Mouse (Mus musculus) heart, adult 2 months (tissue): ENCODE measurements around the gene Apba2.

Experiments
- CTCF ChIP-seq: fragments of 200-600 bp; IDR thresholded peaks from 2 replicates; pipeline ENCODE4 v1.8.1; 2022; ENCODE audit warnings: antibody characterized with exemption, mild to moderate bottlenecking, moderate library complexity
- EP300 ChIP-seq: fragments of 200-500 bp; IDR thresholded peaks from 2 replicates; pipeline ENCODE4 v1.6.1; 2011; ENCODE audit warnings: low read depth, low read length, control low read depth; ENCODE audit not compliant: insufficient read depth
- POLR2A ChIP-seq: fragments of 200-500 bp; IDR thresholded peaks from 2 replicates; pipeline ENCODE4 v1.6.1; 2011; ENCODE audit warnings: mild to moderate bottlenecking, low read depth, low read length, control low read depth; ENCODE audit not compliant: insufficient read depth

DNA sequence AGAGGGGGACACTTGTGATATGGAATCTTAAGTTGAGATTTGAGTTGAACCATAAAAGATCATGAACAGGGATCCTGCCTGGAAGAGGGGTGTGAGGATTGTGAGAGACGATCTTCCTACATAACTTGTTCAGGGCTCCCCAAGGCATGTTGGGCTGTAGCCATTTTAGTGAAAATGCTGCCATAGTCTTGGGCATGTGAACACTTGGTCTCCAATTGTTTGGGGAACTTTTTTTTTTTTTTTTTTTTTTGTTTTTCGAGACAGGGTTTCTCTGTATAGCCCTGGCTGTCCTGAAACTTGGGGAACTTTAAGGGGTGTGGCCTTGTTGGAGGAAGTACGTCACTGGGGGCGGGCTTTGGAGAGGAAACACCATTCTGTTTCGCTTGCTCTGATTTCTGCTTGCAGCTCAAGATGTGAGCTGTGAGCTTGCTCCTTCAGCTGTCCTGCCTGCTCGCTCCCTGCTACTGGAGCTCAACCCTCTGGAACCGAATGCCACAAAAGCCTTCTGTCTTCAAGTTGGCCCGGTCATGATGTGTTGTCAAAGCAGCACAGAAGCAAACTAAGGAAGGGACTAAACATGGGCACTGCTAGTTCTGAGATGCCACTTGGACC, 269.4 kb downstream of the Apba2 start:
- TF ChIP-seq CTCF (no peak), POLR2A (no peak), EP300 (no peak)
